Mouse (Mus musculus) heart, embryonic 12.5 days (tissue): ENCODE results near the gene Setdb1. TPM values are rescaled to one million over a fixed set of nuclear protein-coding genes. Genes with fewer than 3 reads are reported as not detected.
"Not testable (repeated sequence)": the region's sequence is repeated elsewhere in the genome, so short reads cannot be mapped to it uniquely, and the experiment has no call there.

Experiments used
- ATAC-seq: fragments of 200-750 bp; cut with Nextera tagmentation; 2 replicates; pipeline ENCODE4 v1.8.0; 2017; ENCODE audit warnings: moderate TSS enrichment, moderate library complexity; ENCODE audit not compliant: insufficient number of reproducible peaks, low FRiP score
- H3K27ac ChIP-seq: fragments of 300-500 bp; sonication (generic); 2 replicates; pipeline ENCODE4 v1.5.1; 2016; ENCODE audit warnings: mild to moderate bottlenecking, moderate library complexity; ENCODE audit not compliant: poor library complexity, severe bottlenecking
- H3K27me3 ChIP-seq: fragments of 300-500 bp; sonication (generic); replicated peaks from 2 replicates; pipeline ENCODE4 v1.6.1; 2016; ENCODE audit warnings: mild to moderate bottlenecking, moderate library complexity
- H3K36me3 ChIP-seq: fragments of 300-500 bp; sonication (generic); 2 replicates; pipeline ENCODE4 v1.6.1; 2016; ENCODE audit warnings: mild to moderate bottlenecking, moderate library complexity
- H3K4me1 ChIP-seq: fragments of 300-500 bp; sonication (generic); replicated peaks from 2 replicates; pipeline ENCODE4 v1.6.1; 2016; ENCODE audit warnings: mild to moderate bottlenecking
- H3K4me2 ChIP-seq: fragments of 300-500 bp; sonication (generic); 2 replicates; pipeline ENCODE4 v1.6.1; 2016; ENCODE audit warnings: mild to moderate bottlenecking, moderate library complexity
- H3K4me3 ChIP-seq: fragments of 300-500 bp; sonication (generic); 2 replicates; pipeline ENCODE4 v1.5.1; 2016; ENCODE audit warnings: mild to moderate bottlenecking
- H3K9ac ChIP-seq: fragments of 300-500 bp; sonication (generic); 2 replicates; pipeline ENCODE4 v1.6.1; 2016; ENCODE audit warnings: mild to moderate bottlenecking, moderate library complexity
- H3K9me3 ChIP-seq: fragments of 300-500 bp; sonication (generic); replicated peaks from 2 replicates; pipeline ENCODE4 v1.6.1; 2016; ENCODE audit warnings: mild to moderate bottlenecking, moderate library complexity
- WGBS: fragments of 180-500 bp; shearing (Covaris S2); methylation state at CpG from one replicate; pipeline ENCODE4 v1.1.7; 2016; 5-methylcytosine and 5-hydroxymethylcytosine counted together
- polyA plus RNA-seq: library from polyadenylated mRNA; unstranded; fragments of >200 nt; fragmentation: Nextera tagmentation; extraction: Ambion mirVana; gene quantifications from 2 replicates; pipeline ENCODE4 v1.2.1, GENCODE M21; 2016

Gene Setdb1
- polyA plus RNA-seq: 29.7 and 30.9 TPM in 2 replicates

DNA sequence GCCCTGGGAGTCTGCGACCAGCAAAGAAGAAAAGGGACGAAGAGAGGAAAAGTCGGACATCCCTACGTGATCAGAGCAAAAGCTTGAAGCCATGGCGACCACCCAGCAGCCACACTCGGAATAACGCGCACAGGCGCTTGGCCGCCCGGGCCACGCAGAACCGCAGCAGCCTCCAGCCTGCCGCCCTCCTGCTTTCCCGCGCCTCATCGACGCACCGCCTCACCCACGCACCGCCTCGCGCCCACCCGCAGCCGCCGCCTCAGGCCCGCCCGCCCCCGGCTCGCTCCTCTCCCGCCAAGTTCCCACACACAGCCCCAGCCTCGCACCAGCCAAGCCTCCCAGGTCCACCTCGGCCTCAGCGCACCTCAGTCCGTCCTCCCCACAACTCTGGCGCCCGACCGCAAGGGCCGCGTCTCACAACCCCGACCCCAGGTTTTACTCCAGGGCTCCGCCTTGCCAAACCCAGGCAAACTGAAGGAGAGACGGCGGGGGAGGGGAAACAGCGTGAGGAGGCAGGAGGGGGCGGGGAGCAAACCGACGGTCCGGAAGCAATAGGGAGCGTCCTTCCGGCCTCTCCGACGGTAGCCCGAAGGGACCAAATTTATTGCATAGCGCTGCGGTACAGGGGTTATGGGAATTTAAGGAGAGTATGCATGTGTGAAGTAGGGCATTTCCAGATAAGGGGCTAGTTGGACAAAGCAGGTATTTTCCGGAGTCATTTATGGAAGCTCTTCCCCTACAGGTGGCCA, at the start of gene Setdb1:
Setdb1 (minus strand) TSS at position 502 of the 749 bp plus-strand sequence.
- under 1% methylated on average over 40 of the region's 57 CpGs for WGBS
- Histone ChIP-seq H3K9ac (peak within 1 kb of the TSS; percentile 82), H3K27ac (peak within 1 kb of the TSS; percentile 38; the same call in 1 of the 2 replicates), H3K4me2 (peak within 1 kb of the TSS; percentile 63), H3K36me3 (peaks cover 17% of the 10 kb centered on the region), H3K4me3 (peak within 1 kb of the TSS; percentile 73)
- H3K27me3 ChIP-seq, H3K4me1 ChIP-seq, H3K9me3 ChIP-seq: not testable (repeated sequence)
- ATAC-seq: peak; percentile 89

DNA sequence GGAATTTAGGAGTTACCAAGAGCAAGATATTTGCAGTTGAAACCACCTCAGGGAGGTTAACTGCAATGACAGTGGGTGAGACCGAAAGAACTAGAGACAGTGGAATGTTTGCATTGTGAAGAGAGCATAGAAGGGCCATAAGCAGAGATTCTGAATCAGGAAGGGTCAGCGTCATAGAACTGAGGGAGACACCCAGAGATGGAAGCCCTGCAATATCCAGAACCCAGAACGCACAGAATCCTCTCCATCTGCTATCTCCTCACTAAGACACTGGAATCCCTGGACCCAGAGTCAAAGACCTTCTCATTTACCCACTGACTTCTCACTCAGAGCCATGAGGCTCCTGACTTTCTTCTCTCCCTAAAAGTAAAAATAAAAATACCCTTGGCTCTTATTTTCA, 45.7 kb upstream of the Setdb1 start, which contains the start of gene 4930558C23Rik:
4930558C23Rik (minus strand) TSS at position 101 of the 400 bp plus-strand sequence.
- ATAC-seq: no peak
- H3K27ac ChIP-seq: no peak within 1 kb of the TSS
- no peak within 1 kb of the TSS for H3K4me3 ChIP-seq
- WGBS: 84% methylated on average over 3 of the region's 3 CpGs
- no peaks in the 10 kb centered on the region for H3K36me3 ChIP-seq
- H3K9ac ChIP-seq: no peak within 1 kb of the TSS
- H3K4me2 ChIP-seq: no peak within 1 kb of the TSS
- no peaks in the 10 kb centered on the region for H3K9me3 ChIP-seq
- no peaks in the 10 kb centered on the region for H3K27me3 ChIP-seq
- no peaks in the 10 kb centered on the region for H3K4me1 ChIP-seq

DNA sequence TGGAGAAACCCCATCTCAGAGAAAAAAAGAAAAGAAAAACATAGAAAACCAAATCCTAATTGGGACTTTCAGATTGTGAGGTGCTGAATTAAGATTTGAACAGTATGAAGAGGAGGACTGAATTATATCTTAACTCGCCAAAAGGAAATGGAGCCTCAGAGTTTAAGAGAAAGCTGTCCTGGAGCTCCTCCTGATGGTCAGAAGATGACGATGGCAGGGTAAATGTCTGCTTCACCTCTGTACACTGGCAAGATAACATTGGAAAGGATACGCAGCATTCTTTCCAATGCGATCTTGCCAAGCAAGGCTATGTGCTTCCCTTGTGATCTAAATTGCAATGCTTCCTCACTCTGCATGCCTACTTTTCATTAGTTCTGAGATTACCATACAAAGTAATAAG, 37.4 kb upstream of the Setdb1 start:
- Histone ChIP-seq H3K27ac (no peak overlapping the region), H3K9ac (no peak overlapping the region), H3K27me3 (no peaks in the 10 kb centered on the region), H3K36me3 (no peaks in the 10 kb centered on the region), H3K9me3 (peaks cover 5% of the 10 kb centered on the region; the same call in 1 of the 2 replicates), H3K4me3 (no peak overlapping the region), H3K4me1 (no peaks in the 10 kb centered on the region), H3K4me2 (no peak overlapping the region)
- ATAC-seq: no peak
- 80% methylated on average over 4 of the region's 4 CpGs for WGBS

DNA sequence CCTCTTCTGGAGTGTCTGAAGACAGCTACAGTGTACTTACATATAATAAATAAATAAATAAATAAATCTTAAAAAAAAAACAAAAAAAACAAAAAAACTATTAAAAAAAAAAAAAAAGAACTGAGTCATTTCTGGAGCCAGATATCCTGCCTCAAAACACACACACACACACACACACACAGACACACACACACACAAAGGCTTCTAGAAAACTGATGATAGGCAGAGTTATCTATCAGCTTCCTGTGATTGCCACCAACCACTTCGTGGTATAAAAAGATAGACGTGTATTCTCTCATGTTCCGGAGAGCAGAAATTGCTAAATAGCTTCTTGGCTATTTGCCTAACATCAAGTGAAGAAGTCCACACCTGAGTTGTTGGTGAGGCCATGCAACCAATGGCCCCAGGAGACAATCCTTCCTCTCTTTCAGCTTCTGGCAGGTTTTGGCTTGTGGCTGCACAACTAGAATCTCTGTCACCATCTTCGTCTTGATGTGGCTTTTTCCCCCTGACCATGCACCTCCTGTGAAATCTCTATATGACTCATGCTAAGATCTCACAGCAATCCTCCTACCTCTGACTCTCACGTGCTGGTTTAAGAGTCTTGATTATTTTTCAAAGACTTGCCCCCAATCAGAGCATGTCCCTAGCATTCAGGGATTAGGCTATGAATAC, 28.5 kb upstream of the Setdb1 start:
- H3K27ac ChIP-seq: no peak overlapping the region
- no peak overlapping the region for H3K4me2 ChIP-seq
- H3K4me1 ChIP-seq: no peaks in the 10 kb centered on the region
- H3K36me3 ChIP-seq: no peaks in the 10 kb centered on the region
- no peaks in the 10 kb centered on the region for H3K27me3 ChIP-seq
- no peaks in the 10 kb centered on the region for H3K9me3 ChIP-seq
- no peak for ATAC-seq
- 81% methylated on average over 5 of the region's 5 CpGs for WGBS
- H3K4me3 ChIP-seq: no peak overlapping the region
- no peak overlapping the region for H3K9ac ChIP-seq

DNA sequence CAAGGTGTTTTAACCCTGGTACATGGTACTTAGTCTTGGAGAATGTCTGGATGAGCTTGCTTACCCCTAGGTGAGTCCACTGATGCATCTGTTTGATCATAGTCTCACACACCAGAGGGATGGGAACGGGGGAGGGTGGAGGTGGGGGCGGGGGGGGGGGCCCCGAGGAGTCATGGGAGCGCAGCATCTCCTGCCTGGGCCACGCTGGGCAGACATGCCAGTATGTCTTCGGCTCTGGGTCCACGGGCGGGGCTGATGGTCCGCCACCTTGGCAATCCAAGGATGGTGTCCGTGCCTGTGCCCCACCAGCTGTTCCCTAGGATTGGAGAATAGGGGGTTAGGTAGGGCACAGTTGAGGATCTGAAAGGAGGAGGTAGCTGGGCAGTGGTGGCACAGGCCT, 16.2 kb upstream of the Setdb1 start:
- Histone ChIP-seq H3K4me2 (no peak overlapping the region), H3K4me1 (no peaks in the 10 kb centered on the region), H3K9me3 (peaks cover 29% of the 10 kb centered on the region), H3K36me3 (no peaks in the 10 kb centered on the region), H3K27ac (no peak overlapping the region), H3K27me3 (no peaks in the 10 kb centered on the region), H3K9ac (no peak overlapping the region), H3K4me3 (no peak overlapping the region)
- no peak for ATAC-seq
- 85% methylated on average over 10 of the region's 10 CpGs for WGBS

DNA sequence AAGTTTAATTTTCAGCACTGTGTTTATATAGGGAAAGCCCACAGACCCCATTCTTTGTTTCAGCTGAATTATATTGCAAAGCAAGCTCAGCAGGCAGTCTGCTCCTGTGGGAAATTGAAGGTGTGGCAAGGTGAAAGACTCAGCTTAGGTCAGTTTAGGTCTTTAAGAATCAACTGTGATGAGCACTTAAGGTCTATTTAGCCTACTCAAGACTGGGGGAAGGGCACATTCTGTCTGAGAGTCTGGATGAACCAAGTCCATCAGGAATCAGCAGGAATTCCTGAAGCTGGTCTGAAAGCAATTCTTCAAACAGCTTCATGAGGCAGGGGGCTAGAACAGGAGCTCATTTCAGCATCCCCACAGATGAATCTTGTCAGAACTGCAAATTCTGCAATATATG, 13.1 kb upstream of the Setdb1 start:
- ATAC-seq: no peak
- H3K27ac ChIP-seq: no peak overlapping the region
- H3K4me2 ChIP-seq: no peak overlapping the region
- H3K9ac ChIP-seq: no peak overlapping the region
- no peak overlapping the region for H3K4me3 ChIP-seq
- H3K4me1 ChIP-seq: no peaks in the 10 kb centered on the region
- H3K9me3 ChIP-seq: peaks cover 11% of the 10 kb centered on the region; the same call in 1 of the 2 replicates
- H3K36me3 ChIP-seq: no peaks in the 10 kb centered on the region
- H3K27me3 ChIP-seq: no peaks in the 10 kb centered on the region

DNA sequence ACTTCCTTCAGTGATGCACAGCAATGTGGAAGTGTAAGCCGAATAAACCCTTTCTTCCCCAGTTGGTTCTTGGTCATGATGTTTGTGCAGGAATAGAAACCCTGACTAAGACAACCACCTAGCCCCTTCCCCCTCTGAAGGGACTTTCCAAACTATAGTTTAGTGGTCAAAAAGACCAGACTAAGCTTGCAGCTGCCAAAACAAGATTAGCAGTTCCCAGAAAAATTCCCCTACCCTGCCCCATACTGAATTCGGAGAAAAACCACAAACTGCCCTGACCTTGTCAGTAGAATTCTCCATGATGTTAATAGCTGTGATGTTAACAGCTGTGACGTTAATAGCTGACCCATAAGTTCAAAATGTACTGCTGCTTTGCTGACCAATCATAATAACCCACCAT, 3.3 kb upstream of the Setdb1 start:
- not testable (repeated sequence) for H3K27me3 ChIP-seq, H3K4me3 ChIP-seq, ATAC-seq, H3K9me3 ChIP-seq, H3K4me1 ChIP-seq, H3K36me3 ChIP-seq, H3K27ac ChIP-seq, H3K9ac ChIP-seq, H3K4me2 ChIP-seq
- WGBS: 70% methylated on average over 3 of the region's 3 CpGs

DNA sequence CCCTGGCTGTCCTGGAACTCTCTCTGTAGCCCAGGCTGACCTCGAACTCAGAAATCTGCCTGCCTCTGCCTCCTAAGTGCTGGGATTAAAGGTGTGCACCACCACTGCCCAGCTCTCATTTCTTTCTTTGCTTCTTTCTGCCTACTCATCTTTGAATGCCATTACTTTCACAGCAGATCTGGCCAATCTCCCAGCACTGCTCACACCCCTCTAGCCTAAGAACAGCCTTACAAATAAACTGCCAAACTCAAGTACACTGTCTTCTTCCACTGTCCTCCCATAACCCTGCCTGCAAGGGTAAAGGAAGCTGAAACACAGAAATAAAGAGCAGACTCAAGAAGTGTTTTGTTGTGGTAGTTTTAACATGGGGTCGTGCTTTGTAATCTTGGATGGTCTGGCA, 744 bp upstream of the Setdb1 start:
- Histone ChIP-seq H3K9me3 (no peaks in the 10 kb centered on the region), H3K27ac (no peak overlapping the region), H3K4me2 (no peak overlapping the region), H3K4me1 (0 out of 2 replicates have a peak, but pooled peaks cover 5% of the 10 kb centered on the region), H3K4me3 (no peak overlapping the region), H3K36me3 (peaks cover 12% of the 10 kb centered on the region), H3K9ac (no peak overlapping the region), H3K27me3 (no peaks in the 10 kb centered on the region)
- 91% methylated on average over 2 of the region's 2 CpGs for WGBS
- no peak for ATAC-seq

DNA sequence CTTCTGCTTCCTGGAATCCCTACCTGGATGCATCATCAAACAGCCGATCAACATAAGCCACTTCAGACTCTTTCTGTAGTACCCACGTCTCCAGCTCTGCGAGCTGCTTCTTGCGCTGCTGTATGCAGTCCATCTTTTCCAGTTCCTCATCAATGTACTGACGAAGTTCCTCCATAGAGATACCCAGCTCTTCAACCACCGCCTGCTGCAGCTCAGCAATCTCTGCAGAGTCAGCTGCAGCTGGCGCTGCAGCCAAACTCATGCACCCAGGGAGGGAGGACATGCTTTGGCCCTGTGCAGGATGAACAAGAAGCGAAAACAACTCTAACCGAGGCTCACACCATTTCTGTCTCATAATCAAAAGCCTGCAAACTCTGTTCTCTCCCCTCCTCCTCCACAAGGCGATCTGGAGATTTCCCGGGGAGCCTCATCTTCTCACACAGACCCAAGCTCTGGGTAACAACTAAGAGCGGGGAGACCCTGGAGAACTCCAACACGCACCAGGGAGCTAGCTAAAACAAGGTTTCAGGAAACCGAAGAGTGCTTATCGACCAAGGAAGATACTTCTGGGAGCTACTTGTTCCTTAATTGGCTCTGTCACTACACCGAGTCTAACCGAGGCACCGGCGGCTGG, 974 bp downstream of the Setdb1 start:
- ATAC-seq, H3K9me3 ChIP-seq, H3K4me1 ChIP-seq, H3K27ac ChIP-seq, H3K27me3 ChIP-seq: not testable (repeated sequence)
- H3K36me3 ChIP-seq: peaks cover 22% of the 10 kb centered on the region
- peak overlapping the region; percentile 73 for H3K4me3 ChIP-seq
- H3K9ac ChIP-seq: 0 out of 2 replicates have a peak overlapping the region, but pooled peaks have one; percentile 82
- H3K4me2 ChIP-seq: peak overlapping the region; percentile 63
- WGBS: 17% methylated on average over 10 of the region's 19 CpGs

DNA sequence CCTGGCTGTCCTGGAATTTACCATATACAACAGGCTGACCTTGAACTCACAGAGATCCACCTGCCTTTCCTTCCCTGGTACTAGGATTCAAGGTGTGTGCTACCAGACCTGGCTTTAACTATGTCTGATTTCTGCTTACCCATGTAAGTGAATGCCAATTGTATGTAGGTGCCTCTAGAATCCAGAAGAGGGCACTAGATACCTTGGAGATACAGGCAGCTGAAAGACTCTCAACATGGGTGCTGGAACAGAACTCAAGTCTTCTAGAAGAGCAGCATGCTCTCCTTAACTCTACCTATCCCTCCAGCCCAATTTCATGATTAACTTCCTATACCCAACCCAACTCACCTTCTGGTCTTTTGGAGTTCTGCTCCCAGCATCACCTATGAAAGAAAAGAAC, 7.5 kb downstream of the Setdb1 start:
- H3K36me3 ChIP-seq: peaks cover 81% of the 10 kb centered on the region
- no peak for ATAC-seq
- H3K4me1 ChIP-seq: no peaks in the 10 kb centered on the region
- peaks cover 3% of the 10 kb centered on the region; the same call in 1 of the 2 replicates for H3K9me3 ChIP-seq
- H3K4me2 ChIP-seq: no peak overlapping the region
- H3K27me3 ChIP-seq: no peaks in the 10 kb centered on the region
- H3K9ac ChIP-seq: no peak overlapping the region
- H3K4me3 ChIP-seq: no peak overlapping the region
- no peak overlapping the region for H3K27ac ChIP-seq

DNA sequence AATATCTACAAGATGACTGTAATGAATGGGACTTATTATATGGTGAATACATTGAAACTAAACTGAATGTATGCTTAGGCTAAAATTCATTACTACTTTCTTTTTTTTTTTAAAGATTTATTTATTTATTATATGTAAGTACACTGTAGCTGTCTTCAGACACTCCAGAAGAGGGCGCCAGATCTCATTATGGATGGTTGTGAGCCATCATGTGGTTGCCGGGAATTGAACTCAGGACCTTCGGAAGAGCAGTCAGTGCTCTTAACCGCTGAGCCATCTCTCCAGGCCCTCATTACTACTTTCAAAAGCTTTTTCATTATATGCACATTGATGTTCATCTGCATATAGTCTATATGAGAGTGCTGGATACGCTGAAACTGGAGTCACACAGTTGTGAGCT, 8.7 kb downstream of the Setdb1 start:
- H3K4me2 ChIP-seq, H3K9me3 ChIP-seq, H3K27me3 ChIP-seq, H3K9ac ChIP-seq, H3K27ac ChIP-seq, H3K4me1 ChIP-seq, H3K4me3 ChIP-seq, ATAC-seq: not testable (repeated sequence)
- 91% methylated on average over 5 of the region's 5 CpGs for WGBS
- peaks cover 82% of the 10 kb centered on the region for H3K36me3 ChIP-seq
